Mouse (Mus musculus) stomach, embryonic 16.5 days (tissue): ENCODE measurements around the gene Phf11c. TPM values are rescaled to one million over a fixed set of nuclear protein-coding genes. Genes with fewer than 3 reads are reported as not detected.
"Not testable (repeated sequence)": the region's sequence is repeated elsewhere in the genome, so short reads cannot be mapped to it uniquely, and the experiment has no call there.

Experiments
- ATAC-seq: fragments of 200-750 bp; cut with Nextera tagmentation; 2 replicates; pipeline ENCODE4 v1.8.0; 2017; ENCODE audit warnings: moderate number of reproducible peaks, moderate TSS enrichment; ENCODE audit not compliant: insufficient read depth, low FRiP score
- H3K27ac ChIP-seq: fragments of 300-500 bp; sonication (generic); 2 replicates; pipeline ENCODE4 v1.5.1; 2014; ENCODE audit warnings: low read length
- H3K27me3 ChIP-seq: fragments of 300-500 bp; sonication (generic); 2 replicates; pipeline ENCODE4 v1.6.1; 2014; ENCODE audit warnings: low read length, control low read depth, mixed read lengths; ENCODE audit not compliant: control insufficient read depth, insufficient read depth
- H3K36me3 ChIP-seq: fragments of 300-500 bp; sonication (generic); 2 replicates; pipeline ENCODE4 v1.6.1; 2014; ENCODE audit warnings: low read length; ENCODE audit not compliant: control insufficient read depth, insufficient read depth
- H3K4me1 ChIP-seq: fragments of 300-500 bp; sonication (generic); 2 replicates; pipeline ENCODE4 v1.6.1; 2014; ENCODE audit warnings: low read length, control low read depth, mixed read lengths; ENCODE audit not compliant: control insufficient read depth, insufficient read depth
- H3K4me2 ChIP-seq: fragments of 300-500 bp; sonication (generic); 2 replicates; pipeline ENCODE4 v1.6.1; 2014; ENCODE audit warnings: low read depth, low read length, mixed read lengths
- H3K4me3 ChIP-seq: fragments of 300-500 bp; sonication (generic); replicated peaks from 2 replicates; pipeline ENCODE4 v1.5.1; 2014; ENCODE audit warnings: mild to moderate bottlenecking, low read length
- H3K9ac ChIP-seq: fragments of 300-500 bp; sonication (generic); 2 replicates; pipeline ENCODE4 v1.6.1; 2014; ENCODE audit warnings: low read length
- H3K9me3 ChIP-seq: fragments of 300-500 bp; sonication (generic); replicated peaks from 2 replicates; pipeline ENCODE4 v1.6.1; 2016; ENCODE audit warnings: low read length, control low read depth; ENCODE audit not compliant: control insufficient read depth
- WGBS: fragments of 180-500 bp; shearing (Covaris S2); extraction: QIAGEN DNeasy Blood & Tissue Kit; methylation state at CpG from one replicate; pipeline ENCODE4 v1.1.7; 2014; 5-methylcytosine and 5-hydroxymethylcytosine counted together
- polyA plus RNA-seq: library from polyadenylated mRNA; unstranded; fragments of >200 nt; fragmentation: Nextera tagmentation; extraction: Ambion mirVana; gene quantifications from 2 replicates; pipeline ENCODE4 v1.2.1, GENCODE M21; 2015

Gene Phf11c
- polyA plus RNA-seq, 1 experiment from 2014 or later, result 0.49 TPM

DNA sequence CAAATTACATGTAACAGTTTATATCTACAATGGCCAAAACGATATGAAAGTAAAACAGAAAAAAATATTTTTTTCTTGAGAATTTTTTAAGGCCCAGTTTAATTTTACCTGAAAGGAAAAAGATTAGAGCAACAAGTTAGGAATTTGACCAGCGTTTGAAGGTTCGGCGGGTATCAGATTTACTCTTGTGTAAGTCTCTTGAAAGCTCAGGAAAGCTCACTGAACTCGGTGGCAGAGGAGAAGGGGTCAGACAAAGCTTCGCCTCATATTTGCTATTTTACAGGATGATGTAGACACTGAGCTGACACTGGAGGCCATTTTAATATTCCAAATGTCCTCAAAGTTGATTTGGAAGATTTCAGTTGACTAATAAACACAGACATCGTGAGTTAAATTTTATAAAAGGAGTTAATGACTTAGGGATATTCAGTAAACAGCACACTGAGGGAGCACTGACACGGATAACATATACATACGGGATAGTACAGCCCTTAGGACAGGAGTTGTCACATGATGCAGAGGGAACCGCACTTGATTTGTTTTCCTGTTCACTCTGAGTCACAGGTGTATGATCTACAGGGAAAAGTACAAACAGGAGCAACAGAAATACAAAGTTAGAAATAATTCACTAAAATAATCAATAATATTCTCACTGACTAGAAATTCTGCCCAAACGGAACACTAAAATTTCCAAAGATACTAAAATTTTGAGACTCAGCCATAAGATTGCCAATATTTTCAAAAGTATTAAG, 27.9 kb upstream of the Phf11c start:
- H3K4me1 ChIP-seq, result no peaks in the 10 kb centered on the region
- H3K27ac ChIP-seq, result no peak overlapping the region
- H3K27me3 ChIP-seq, result no peaks in the 10 kb centered on the region
- no peak overlapping the region for H3K4me2 ChIP-seq
- H3K4me3 ChIP-seq, result no peak overlapping the region
- no peak for ATAC-seq
- H3K9me3 ChIP-seq, result no peaks in the 10 kb centered on the region
- 82% methylated on average over 11 of the region's 11 CpGs for WGBS
- H3K9ac ChIP-seq, result no peak overlapping the region
- no peaks in the 10 kb centered on the region for H3K36me3 ChIP-seq

DNA sequence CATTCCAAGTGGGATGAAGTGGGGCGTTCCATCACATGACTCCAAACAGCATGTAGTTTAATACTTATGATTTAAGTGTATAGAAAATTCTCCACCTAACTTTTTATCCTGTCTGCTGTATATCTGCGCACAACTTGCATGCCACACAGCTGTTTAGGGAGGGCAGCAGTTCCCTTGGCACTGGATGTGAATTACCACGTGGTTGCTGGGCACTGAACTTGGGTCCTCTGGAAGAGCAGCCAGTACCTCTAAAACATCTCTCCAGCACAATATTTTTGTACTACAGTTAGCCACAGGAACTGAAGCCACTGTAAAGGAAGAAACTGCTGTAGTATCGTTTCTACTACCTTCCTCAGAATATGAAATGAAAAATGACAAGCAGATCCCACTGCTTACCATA, 23.0 kb upstream of the Phf11c start:
- ATAC-seq, result no peak
- Histone ChIP-seq H3K9me3 (no peaks in the 10 kb centered on the region), H3K4me3 (no peak overlapping the region), H3K36me3 (no peaks in the 10 kb centered on the region; the same call in 1 of the 2 replicates), H3K9ac (no peak overlapping the region), H3K27me3 (no peaks in the 10 kb centered on the region), H3K4me1 (no peaks in the 10 kb centered on the region), H3K27ac (no peak overlapping the region), H3K4me2 (no peak overlapping the region)
- 81% methylated on average over 4 of the region's 4 CpGs for WGBS

DNA sequence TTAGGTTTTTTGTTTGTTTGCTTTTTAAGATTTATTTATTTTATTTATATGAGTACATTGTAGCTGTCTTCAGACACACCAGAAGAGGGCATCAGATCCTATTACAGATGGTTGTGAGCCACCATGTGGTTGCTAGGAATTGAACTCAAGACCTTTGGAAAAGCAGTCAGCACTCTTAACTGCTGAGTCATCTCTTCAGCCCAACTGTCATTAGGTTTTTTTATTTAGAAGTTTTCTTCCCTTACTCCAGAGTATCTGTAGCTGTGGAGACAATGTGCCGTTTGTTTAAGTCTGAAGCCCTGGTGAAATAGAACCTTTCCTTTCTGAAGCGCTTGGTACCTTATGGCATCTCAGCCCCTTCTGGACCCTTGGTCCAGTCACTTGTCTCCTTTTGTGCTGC, 19.8 kb upstream of the Phf11c start:
- H3K27me3 ChIP-seq, H3K9me3 ChIP-seq, H3K36me3 ChIP-seq, H3K9ac ChIP-seq, ATAC-seq, H3K4me3 ChIP-seq, H3K4me2 ChIP-seq, H3K4me1 ChIP-seq, H3K27ac ChIP-seq: not testable (repeated sequence)
- WGBS, result 93% methylated on average over 2 of the region's 2 CpGs

DNA sequence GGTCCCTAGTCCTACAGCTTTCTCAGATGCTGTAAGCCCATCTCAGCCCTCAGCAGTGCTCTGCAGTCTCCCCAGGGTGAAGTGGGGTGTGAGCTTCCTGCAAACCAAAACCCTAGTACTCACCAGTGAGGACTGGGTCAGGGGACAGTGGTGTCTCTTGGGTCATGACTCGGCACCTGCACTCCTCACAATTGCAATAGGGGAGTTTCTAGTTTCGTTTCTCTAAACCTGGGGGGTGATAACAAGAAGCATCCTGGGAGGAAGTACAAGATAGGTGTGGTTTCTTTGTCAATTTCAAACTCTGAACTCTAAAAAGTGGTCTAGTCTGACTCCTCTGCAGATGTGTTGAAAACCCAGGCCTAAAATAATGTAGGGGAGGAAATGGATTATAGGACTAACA, 1.8 kb upstream of the Phf11c start:
- WGBS, result 76% methylated on average over 2 of the region's 2 CpGs
- H3K9me3 ChIP-seq, result no peaks in the 10 kb centered on the region
- H3K27ac ChIP-seq, result no peak overlapping the region
- H3K36me3 ChIP-seq, result no peaks in the 10 kb centered on the region
- no peak overlapping the region for H3K4me2 ChIP-seq
- no peak for ATAC-seq
- no peaks in the 10 kb centered on the region for H3K4me1 ChIP-seq
- no peak overlapping the region for H3K9ac ChIP-seq
- no peak overlapping the region for H3K4me3 ChIP-seq
- H3K27me3 ChIP-seq, result no peaks in the 10 kb centered on the region

DNA sequence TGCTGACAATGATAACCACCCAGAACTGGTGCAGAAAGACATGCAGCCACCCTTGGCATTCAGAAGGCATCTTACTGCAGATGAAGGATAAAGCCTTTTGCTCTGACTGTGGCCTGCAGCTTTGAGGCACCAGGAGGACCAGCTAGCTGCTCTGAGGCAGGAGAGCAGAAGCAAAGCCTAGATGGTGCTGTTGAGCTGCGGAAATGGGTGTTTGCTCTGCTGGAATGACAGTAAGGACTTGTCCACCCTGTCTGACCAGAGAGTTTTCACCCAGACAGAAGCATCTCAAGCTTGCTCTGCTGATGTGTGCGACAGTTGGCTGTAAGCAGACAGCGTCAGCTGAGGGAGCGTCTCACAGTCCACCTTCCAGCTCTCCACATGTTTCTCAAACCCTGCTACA, 5.0 kb downstream of the Phf11c start:
- H3K4me1 ChIP-seq, H3K4me3 ChIP-seq, H3K4me2 ChIP-seq, H3K9ac ChIP-seq, H3K9me3 ChIP-seq, ATAC-seq, H3K27ac ChIP-seq, H3K27me3 ChIP-seq, H3K36me3 ChIP-seq: not testable (repeated sequence)
- 41% methylated on average over 4 of the region's 4 CpGs for WGBS

DNA sequence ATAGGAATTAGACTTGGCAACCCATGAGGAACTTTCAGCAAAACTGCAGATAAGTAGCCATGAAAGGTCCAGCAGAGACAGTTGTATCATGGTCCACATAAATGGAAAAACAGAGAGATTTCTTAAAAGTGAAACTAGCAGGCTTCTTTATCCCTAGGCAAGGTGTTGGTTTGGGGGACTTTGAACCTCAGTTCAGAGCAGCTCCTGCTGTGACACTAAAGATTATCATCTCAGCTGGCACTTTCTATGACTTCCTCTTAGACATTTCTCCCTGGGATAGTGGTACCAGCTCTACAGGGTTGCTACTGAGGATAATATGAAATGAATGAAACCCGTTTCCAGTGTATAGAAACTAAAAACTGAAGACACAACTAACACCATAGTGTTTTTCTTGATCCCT, 5.6 kb downstream of the Phf11c start:
- no peaks in the 10 kb centered on the region for H3K4me1 ChIP-seq
- WGBS, result 66% methylated on average over 1 of the region's 1 CpGs
- H3K27me3 ChIP-seq, result no peaks in the 10 kb centered on the region
- H3K9ac ChIP-seq, result no peak overlapping the region
- no peak for ATAC-seq
- no peak overlapping the region for H3K27ac ChIP-seq
- H3K4me2 ChIP-seq, result no peak overlapping the region
- no peaks in the 10 kb centered on the region for H3K36me3 ChIP-seq
- no peak overlapping the region for H3K4me3 ChIP-seq
- no peaks in the 10 kb centered on the region for H3K9me3 ChIP-seq

DNA sequence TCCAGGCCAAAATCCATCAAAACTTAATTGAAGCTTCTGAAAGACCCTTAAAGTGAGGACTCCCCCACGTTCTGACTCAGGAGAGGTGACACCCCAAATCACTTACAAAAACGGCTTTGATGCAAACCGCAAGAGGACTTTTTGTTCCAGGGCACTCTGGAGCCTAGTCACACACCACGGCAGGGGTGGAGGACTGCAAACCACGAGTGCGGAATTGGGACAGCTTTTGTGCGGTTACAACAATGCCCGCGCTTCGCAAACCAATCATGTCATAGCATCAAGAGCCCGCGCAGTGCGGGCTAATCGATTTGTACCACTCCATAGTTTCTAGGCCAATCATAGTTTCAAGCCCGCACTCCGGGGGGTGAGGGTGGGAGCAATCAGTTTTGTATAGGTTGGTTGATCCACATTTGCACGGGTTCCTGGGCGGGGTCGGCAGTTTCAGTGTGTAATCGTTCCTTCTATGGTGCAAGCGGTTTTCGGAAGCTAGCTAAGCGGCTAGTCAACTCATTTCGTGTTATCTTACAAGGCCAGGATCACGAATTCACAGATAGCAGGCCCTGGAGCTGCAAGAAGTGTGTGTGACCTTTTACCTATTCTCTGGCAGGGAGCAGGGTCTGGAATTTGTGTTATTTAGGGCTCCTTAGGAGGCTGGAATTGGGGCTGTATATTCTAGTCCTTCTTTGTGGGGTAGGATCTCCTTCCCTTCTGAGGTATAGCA, 24.7 kb downstream of the Phf11c start:
- Histone ChIP-seq H3K4me3 (no peak overlapping the region), H3K4me1 (no peaks in the 10 kb centered on the region), H3K9ac (no peak overlapping the region), H3K9me3 (peaks cover 12% of the 10 kb centered on the region), H3K27me3 (no peaks in the 10 kb centered on the region), H3K36me3 (no peaks in the 10 kb centered on the region), H3K27ac (no peak overlapping the region), H3K4me2 (no peak overlapping the region)
- ATAC-seq, result no peak
- 92% methylated on average over 25 of the region's 25 CpGs for WGBS

DNA sequence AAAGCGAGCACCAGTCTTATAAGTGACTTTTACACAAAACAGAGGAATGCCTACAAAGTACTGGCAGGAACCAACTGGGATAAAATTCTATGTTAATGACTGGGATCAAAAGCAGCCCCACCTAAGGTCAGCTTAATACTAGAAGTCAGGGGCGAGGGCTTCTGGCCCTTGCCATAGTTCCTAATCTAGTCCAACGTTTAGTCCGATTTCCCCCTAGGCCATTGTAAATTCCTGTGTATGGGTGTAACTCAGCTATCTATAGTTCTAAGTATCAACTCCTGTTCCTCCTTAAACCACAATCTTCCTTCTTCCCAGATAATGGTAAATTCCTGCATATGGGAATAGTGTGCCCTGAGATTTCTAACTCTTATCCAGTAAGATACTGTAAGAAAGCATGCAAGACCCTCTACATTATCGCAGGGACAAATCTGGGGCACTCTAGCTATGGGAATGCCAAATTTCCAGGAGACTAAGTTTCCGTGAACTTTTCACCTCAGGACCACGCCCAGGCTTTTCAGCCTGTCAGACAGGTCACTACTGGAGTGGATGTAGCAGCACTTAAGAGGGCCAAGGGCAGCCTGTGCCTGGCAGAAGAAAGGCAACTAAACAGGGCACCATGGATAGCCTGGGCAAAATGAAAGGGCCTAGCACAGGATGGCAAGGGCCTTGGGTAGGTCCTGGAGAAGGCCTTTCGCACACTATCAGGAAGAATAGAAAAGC, 28.6 kb downstream of the Phf11c start:
- Histone ChIP-seq H3K27ac (no peak overlapping the region), H3K9ac (no peak overlapping the region), H3K36me3 (no peaks in the 10 kb centered on the region), H3K9me3 (peaks cover 9% of the 10 kb centered on the region), H3K4me1 (no peaks in the 10 kb centered on the region), H3K4me3 (no peak overlapping the region), H3K27me3 (no peaks in the 10 kb centered on the region), H3K4me2 (no peak overlapping the region)
- no peak for ATAC-seq
- WGBS, result 68% methylated on average over 8 of the region's 8 CpGs

DNA sequence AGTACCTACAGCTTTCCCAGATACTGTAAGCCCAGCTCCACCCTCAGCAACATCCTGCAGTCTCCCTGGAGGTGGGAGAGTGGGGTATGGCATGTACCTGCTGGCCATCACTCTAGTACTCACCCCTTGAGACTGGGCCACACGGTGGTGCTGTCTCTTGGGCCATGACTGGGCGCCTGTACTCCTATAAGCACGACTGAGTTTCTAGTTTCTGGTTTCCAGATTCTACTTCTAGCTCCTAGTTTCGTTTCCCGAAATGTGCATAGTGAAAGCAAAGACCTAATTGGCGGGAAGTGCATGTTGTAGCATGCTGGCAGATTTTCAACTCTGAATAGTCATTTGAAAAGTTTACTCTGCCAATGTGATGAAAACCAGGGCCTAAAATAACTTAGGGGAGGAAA, 29.9 kb downstream of the Phf11c start, which contains the start of gene Phf11d:
TSS of gene Phf11d (minus strand) at position 227 of the 401 bp plus-strand sequence.
- Histone ChIP-seq H3K27ac (peak within 1 kb of the TSS; percentile 79), H3K27me3 (no peaks in the 10 kb centered on the region), H3K4me1 (no peaks in the 10 kb centered on the region), H3K36me3 (no peaks in the 10 kb centered on the region), H3K4me2 (peak within 1 kb of the TSS; percentile 31), H3K9ac (peak within 1 kb of the TSS; percentile 11; the same call in 1 of the 2 replicates), H3K9me3 (no peaks in the 10 kb centered on the region), H3K4me3 (peak within 1 kb of the TSS; percentile 3; the same call in 1 of the 2 replicates)
- WGBS, result 50% methylated on average over 6 of the region's 6 CpGs
- ATAC-seq, result peak; percentile 74
